Mouse (Mus musculus) CH12.LX (cell line): Measurements from ENCODE around the gene Cfap45. TPM values are rescaled to one million over a fixed set of nuclear protein-coding genes. Genes with fewer than 3 reads are reported as not detected.

Experiments used
- DNase-seq: peaks from one replicate; pipeline ENCODE4 v3.0.0-alpha.2; 2013; ENCODE audit errors: extremely low read depth
- H3K27ac ChIP-seq: 2 replicates; pipeline ENCODE4 v1.5.1; 2012; ENCODE audit warnings: low read depth, mild to moderate bottlenecking, control low read depth, moderate library complexity; ENCODE audit not compliant: insufficient read depth
- H3K27me3 ChIP-seq: replicated peaks from 2 replicates; pipeline ENCODE3; 2012; ENCODE audit warnings: inconsistent platforms
- H3K36me3 ChIP-seq, 2 experiments: replicated peaks in 1 of 2; 2 replicates each; pipeline versions ENCODE3 to v1.6.1; 2012; ENCODE audit warnings: inconsistent platforms in 1 of 2, low read length in 1 of 2, mild to moderate bottlenecking in 1 of 2, mixed read lengths in 1 of 2, moderate library complexity in 1 of 2; ENCODE audit not compliant: control insufficient read depth in 1 of 2, insufficient read depth in 1 of 2
- H3K4me1 ChIP-seq, 2 experiments: 2 replicates each; pipeline ENCODE4 v1.6.1; 2012; ENCODE audit warnings: inconsistent platforms in 1 of 2, moderate library complexity in 1 of 2; ENCODE audit not compliant: insufficient read depth in 2 of 2, control insufficient read depth in 1 of 2
- H3K4me2 ChIP-seq: 2 replicates; pipeline ENCODE4 v1.6.1; 2012; ENCODE audit warnings: low read depth, mild to moderate bottlenecking, control low read depth; ENCODE audit not compliant: poor library complexity, insufficient read depth, severe bottlenecking
- H3K4me3 ChIP-seq, 3 experiments: fragments of 150-350 bp in 1 of 3; sonication (generic) in 1 of 3; replicated peaks in 1 of 3; 2 replicates each; pipeline versions ENCODE3 to v1.5.1; 2011 to 2012; ENCODE audit warnings: low read depth in 2 of 3, low read length in 2 of 3, mild to moderate bottlenecking in 2 of 3, moderate library complexity in 2 of 3, control low read depth in 1 of 3, improper control_type of control experiment in 1 of 3, inconsistent platforms in 1 of 3, mixed read lengths in 1 of 3; ENCODE audit not compliant: poor library complexity in 1 of 3
- H3K79me2 ChIP-seq: replicated peaks from 2 replicates; pipeline ENCODE4 v1.6.1; 2012; ENCODE audit warnings: mild to moderate bottlenecking, moderate library complexity; ENCODE audit not compliant: control insufficient read depth, poor library complexity, insufficient read depth, severe bottlenecking; ENCODE audit errors: extremely low read depth
- H3K9ac ChIP-seq: 2 replicates; pipeline ENCODE4 v1.6.1; 2012; ENCODE audit warnings: low read depth, mild to moderate bottlenecking, control low read depth, moderate library complexity; ENCODE audit not compliant: insufficient read depth
- H3K9me3 ChIP-seq: replicated peaks from 2 replicates; pipeline ENCODE3; 2012; ENCODE audit warnings: low read length, inconsistent platforms, mixed read lengths
- BHLHE40 ChIP-seq: IDR thresholded peaks from 2 replicates; pipeline ENCODE4 v1.6.1; 2011; ENCODE audit warnings: mild to moderate bottlenecking, low read depth, low read length, improper control_type of control experiment
- CHD1 ChIP-seq: IDR thresholded peaks from 2 replicates; pipeline ENCODE4 v1.6.1; 2012; ENCODE audit warnings: low read depth, low read length, improper control_type of control experiment, inconsistent platforms
- CTCF ChIP-seq, 2 experiments: IDR thresholded peaks in 1 of 2; conservative IDR thresholded peaks in 1 of 2; 2 replicates each; pipeline ENCODE4 v1.5.1; 2011 to 2012; ENCODE audit warnings: low read depth in 2 of 2, low read length in 2 of 2, improper control_type of control experiment in 1 of 2, inconsistent platforms in 1 of 2, mild to moderate bottlenecking in 1 of 2, moderate library complexity in 1 of 2
- E2F4 ChIP-seq: IDR thresholded peaks from 2 replicates; pipeline ENCODE4 v1.6.1; 2011; ENCODE audit warnings: low read depth, low read length, improper control_type of control experiment; ENCODE audit not compliant: insufficient replicate concordance
- EP300 ChIP-seq: IDR thresholded peaks from 2 replicates; pipeline ENCODE4 v1.6.1; 2011; ENCODE audit warnings: low read length, improper control_type of control experiment
- IRF4 ChIP-seq: IDR thresholded peaks from 2 replicates; pipeline ENCODE4 v1.6.1; 2014; ENCODE audit warnings: low read depth, mild to moderate bottlenecking, inconsistent platforms, low read length, improper control_type of control experiment
- JUN ChIP-seq: IDR thresholded peaks from 2 replicates; pipeline ENCODE4 v1.6.1; 2011; ENCODE audit warnings: low read depth, mild to moderate bottlenecking, low read length, improper control_type of control experiment, moderate library complexity; ENCODE audit not compliant: insufficient read depth
- JUND ChIP-seq: conservative IDR thresholded peaks from 2 replicates; pipeline ENCODE4 v1.6.1; 2011; ENCODE audit warnings: low read depth, low read length, improper control_type of control experiment
- KAT2A ChIP-seq: IDR thresholded peaks from 2 replicates; pipeline ENCODE4 v1.6.1; 2012; ENCODE audit warnings: low read length, improper control_type of control experiment, inconsistent platforms; ENCODE audit not compliant: insufficient replicate concordance
- MAFK ChIP-seq: IDR thresholded peaks from 2 replicates; pipeline ENCODE4 v1.6.1; 2011; ENCODE audit warnings: low read length, improper control_type of control experiment; ENCODE audit not compliant: insufficient replicate concordance
- MAX ChIP-seq: IDR thresholded peaks from 2 replicates; pipeline ENCODE4 v1.6.1; 2011; ENCODE audit warnings: low read length, improper control_type of control experiment
- MEF2A ChIP-seq: IDR thresholded peaks from 2 replicates; pipeline ENCODE4 v1.6.1; 2014; ENCODE audit warnings: low read depth, mild to moderate bottlenecking, inconsistent platforms, low read length, improper control_type of control experiment, borderline replicate concordance
- MYC ChIP-seq: IDR thresholded peaks from 2 replicates; pipeline ENCODE4 v1.6.1; 2011; ENCODE audit warnings: low read depth, mild to moderate bottlenecking, improper control_type of control experiment, low read length
- NELFE ChIP-seq: IDR thresholded peaks from 2 replicates; pipeline ENCODE4 v1.6.1; 2011; ENCODE audit warnings: low read depth, low read length, improper control_type of control experiment
- PAX5 ChIP-seq: IDR thresholded peaks from 2 replicates; pipeline ENCODE4 v1.6.1; 2012; ENCODE audit warnings: low read length, inconsistent platforms, mixed read lengths
- POLR2A ChIP-seq: IDR thresholded peaks from 2 replicates; pipeline ENCODE4 v1.6.1; 2011; ENCODE audit warnings: low read depth, mild to moderate bottlenecking, improper control_type of control experiment, low read length
- RCOR1 ChIP-seq: conservative IDR thresholded peaks from 2 replicates; pipeline ENCODE4 v1.6.1; 2012; ENCODE audit warnings: low read depth, mild to moderate bottlenecking, inconsistent platforms, low read length, improper control_type of control experiment
- SMC3 ChIP-seq: IDR thresholded peaks from 2 replicates; pipeline ENCODE4 v1.6.1; 2011; ENCODE audit warnings: low read depth, low read length, improper control_type of control experiment
- UBTF ChIP-seq: IDR thresholded peaks from 2 replicates; pipeline ENCODE4 v1.6.1; 2012; ENCODE audit warnings: low read depth, mild to moderate bottlenecking, inconsistent platforms, low read length, improper control_type of control experiment, moderate library complexity
- USF1 ChIP-seq: IDR thresholded peaks from 2 replicates; pipeline ENCODE4 v1.6.1; 2014; ENCODE audit warnings: low read depth, mild to moderate bottlenecking, inconsistent platforms, low read length, improper control_type of control experiment
- dilution Hi-C: fragments of 300-500 bp; cut with MboI; formaldehyde crosslinking; loops from 2 replicates; pipeline ENCODE4 v1.14.3; 2020; ENCODE audit warnings: low sequenced_read_pairs; ENCODE audit not compliant: extremely low pct_unique_long_range_greater_than_20kb, extremely low pct_ligation_motif_present
- in situ Hi-C: fragments of 300-500 bp; cut with MboI; formaldehyde crosslinking; loops from 3 replicates; pipeline ENCODE4 v1.14.3; 2019; ENCODE audit warnings: low sequenced_read_pairs, low pct_ligation_motif_present, low pct_unique_long_range_greater_than_20kb, mixed read lengths
- polyA plus RNA-seq: library from polyadenylated mRNA; unstranded; fragments of >175 nt; gene quantifications from 2 replicates; pipeline ENCODE4 v1.2.1, GENCODE M21; 2012; ENCODE audit warnings: low read depth; ENCODE audit not compliant: insufficient read length
- total RNA-seq, 2 experiments: library from RNA; depleted of rRNA; stranded (reverse); fragments of 300-350 nt in 1 of 2; fragments of >200 nt in 1 of 2; gene quantifications; 2 replicates each; pipeline ENCODE4 v1.2.3; 2012 to 2014

Cfap45 gene
- total and polyA plus RNA-seq, 3 experiments: not detected

DNA sequence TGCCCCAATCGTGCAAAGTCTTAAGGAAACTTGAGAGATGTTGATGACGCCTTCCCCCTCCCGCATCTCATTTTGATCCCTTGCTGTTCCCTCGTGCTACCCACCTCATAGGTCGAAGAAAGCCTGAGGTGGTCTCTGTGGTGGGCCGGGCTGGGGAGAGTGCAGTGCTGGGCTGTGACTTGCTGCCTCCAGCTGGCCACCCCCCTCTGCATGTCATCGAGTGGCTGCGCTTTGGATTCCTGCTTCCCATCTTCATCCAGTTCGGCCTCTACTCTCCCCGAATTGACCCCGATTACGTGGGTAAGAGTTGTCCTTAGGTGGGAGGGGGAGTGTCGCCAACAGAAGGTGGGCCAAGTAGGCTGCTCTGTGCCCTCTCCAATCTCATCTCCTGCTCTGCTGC, 35.9 kb upstream of the Cfap45 start:
- H3K27ac ChIP-seq: no peak overlapping the region
- H3K9ac ChIP-seq: no peak overlapping the region
- H3K4me2 ChIP-seq: no peak overlapping the region
- H3K79me2 ChIP-seq: no peaks in the 10 kb centered on the region
- no peak for TF ChIP-seq BHLHE40
- TF ChIP-seq IRF4: no peak
- no peak for TF ChIP-seq MYC
- no peak for TF ChIP-seq UBTF
- TF ChIP-seq EP300: no peak
- no peak for TF ChIP-seq MAFK
- no peak for TF ChIP-seq MEF2A
- no peak for TF ChIP-seq POLR2A
- TF ChIP-seq E2F4: no peak
- DNase-seq: no peak
- dilution Hi-C loops: no loop called here
- no peaks in the 10 kb centered on the region for H3K9me3 ChIP-seq
- no peak overlapping the region for H3K4me3 ChIP-seq
- H3K36me3 ChIP-seq: peaks cover 3 to 52% of the 10 kb centered on the region in 2 experiments
- in situ Hi-C loops: loop anchor here (5.0 kb wide), 1 partner anchor 67 kb away; no protein-coding TSS in a partner anchor
- peaks cover 2 to 37% of the 10 kb centered on the region in 2 experiments; a peak in 2 of 4 replicates for H3K4me1 ChIP-seq
- no peaks in the 10 kb centered on the region for H3K27me3 ChIP-seq

DNA sequence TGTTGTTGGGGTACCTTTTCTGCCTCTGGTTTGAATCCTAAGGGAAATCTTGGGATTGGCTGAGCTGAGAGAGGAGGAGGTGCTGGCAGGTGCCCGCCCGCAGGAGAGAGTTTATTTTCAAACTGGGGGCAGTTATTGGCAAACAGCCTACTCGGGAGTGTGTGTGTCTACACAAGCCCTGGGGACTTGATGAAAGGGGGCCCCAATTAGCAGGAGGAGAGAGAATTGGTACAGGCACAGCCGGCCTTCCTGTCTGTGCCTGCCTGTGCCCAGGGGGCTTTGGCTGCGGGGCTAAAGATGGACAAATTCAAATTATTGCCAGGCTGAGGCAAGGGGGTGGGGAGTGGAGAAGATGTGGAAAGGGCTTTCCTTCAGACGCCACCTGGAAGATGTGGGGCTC, 34.8 kb upstream of the Cfap45 start:
- H3K79me2 ChIP-seq: no peaks in the 10 kb centered on the region
- in situ Hi-C loops: no loop called here
- peaks cover 2 to 44% of the 10 kb centered on the region in 2 experiments; a peak in 2 of 4 replicates for H3K4me1 ChIP-seq
- H3K4me2 ChIP-seq: no peak overlapping the region
- no peak overlapping the region for H3K27ac ChIP-seq
- peaks cover 3 to 41% of the 10 kb centered on the region in 2 experiments for H3K36me3 ChIP-seq
- TF ChIP-seq MAX (no peak), MYC (no peak), NELFE (no peak), UBTF (no peak), CHD1 (no peak), BHLHE40 (no peak), KAT2A (no peak), CTCF (conservative IDR thresholded peaks at IDR 0.05 in 1 of 2, IDR thresholded peaks at IDR 0.05 in 1 of 2; ENCODE audit: low read depth in 2 of 2, low read length in 2 of 2) (no peak), EP300 (no peak), MAFK (no peak), USF1 (no peak), POLR2A (no peak), RCOR1 (no peak), JUND (no peak), MEF2A (no peak), SMC3 (no peak), JUN (no peak), PAX5 (no peak)
- TF ChIP-seq, all 38 proteins: peak for 0
- Histone ChIP-seq H3K27me3 (no peaks in the 10 kb centered on the region), H3K4me3 (no peak overlapping the region), H3K9ac (no peak overlapping the region), H3K9me3 (no peaks in the 10 kb centered on the region)
- no peak for DNase-seq
- dilution Hi-C loops: no loop called here
